Mouse (Mus musculus) stomach, postnatal 0 days (tissue): ENCODE results near the gene Eif2s2.

Source experiments
- CTCF ChIP-seq: IDR thresholded peaks from 2 replicates; pipeline ENCODE4 v1.5.1; 2016; ENCODE audit warnings: antibody characterized with exemption, low read depth, mild to moderate bottlenecking, moderate library complexity
- EP300 ChIP-seq: optimal IDR thresholded peaks from 2 replicates; pipeline ENCODE3; 2016; ENCODE audit warnings: antibody characterized with exemption

DNA sequence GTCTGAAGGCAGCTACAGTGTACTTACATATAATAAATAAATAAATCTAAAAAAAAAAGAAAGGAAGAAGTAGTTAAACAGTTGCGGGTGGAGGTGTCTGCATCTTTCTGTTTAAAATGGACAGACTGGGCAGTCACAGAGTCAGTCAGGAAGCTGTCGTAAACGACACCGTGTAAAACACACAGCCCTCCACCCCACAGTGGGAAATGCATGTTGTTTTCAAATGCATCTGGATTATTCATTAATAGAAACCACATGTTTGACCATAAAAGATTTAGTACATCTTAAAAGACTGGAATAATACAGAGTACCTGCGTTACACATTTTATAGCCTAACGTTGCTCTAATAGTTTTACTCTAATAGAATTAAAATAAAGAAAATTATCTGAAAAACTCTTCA, 34.1 kb upstream of the Eif2s2 start:
- TF ChIP-seq EP300 (no peak), CTCF (no peak)
